Mouse (Mus musculus): ENCODE measurements around the gene C2cd5.

DNA sequence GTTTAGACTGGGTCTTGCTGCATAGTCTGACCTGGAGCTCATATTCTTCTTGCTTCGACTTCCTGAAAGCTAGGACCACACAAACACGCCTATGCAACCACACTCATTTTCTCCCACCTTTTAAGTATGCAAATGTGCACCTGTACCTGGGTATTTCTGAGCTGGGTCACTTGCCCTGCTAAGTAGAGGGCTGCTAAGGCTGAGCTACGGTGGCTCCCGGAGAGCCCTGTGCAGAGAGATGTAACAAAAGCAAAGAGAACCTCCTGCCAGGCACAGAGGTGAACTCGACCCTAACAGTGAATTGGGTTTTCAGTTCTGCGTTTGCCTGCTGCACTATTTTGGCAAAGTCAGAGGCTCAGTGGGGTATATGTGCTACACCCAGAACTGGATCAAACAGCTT, 112.3 kb downstream of the C2cd5 start:
- TF ChIP-seq POLR2A (IDR thresholded peaks at IDR 0.05; ENCODE audit: borderline replicate concordance, insufficient read depth, low read length) (no peak), CTCF (IDR thresholded peaks at IDR 0.05; ENCODE audit: borderline replicate concordance, insufficient read depth, low read depth, low read length) (no peak)

Measured in cerebellum, adult 2 months (tissue).